Mouse (Mus musculus): ENCODE measurements at regions not wholly inside any gene's neighbourhood (a gene's known extent, or its start where the extent isn't known, plus 50 kb on each side); places are given as distances from the start of the nearest gene placed in this dataset.
"Not testable (repeated sequence)": the region's sequence is repeated elsewhere in the genome, so short reads cannot be mapped to it uniquely, and the experiment has no call there.

DNA sequence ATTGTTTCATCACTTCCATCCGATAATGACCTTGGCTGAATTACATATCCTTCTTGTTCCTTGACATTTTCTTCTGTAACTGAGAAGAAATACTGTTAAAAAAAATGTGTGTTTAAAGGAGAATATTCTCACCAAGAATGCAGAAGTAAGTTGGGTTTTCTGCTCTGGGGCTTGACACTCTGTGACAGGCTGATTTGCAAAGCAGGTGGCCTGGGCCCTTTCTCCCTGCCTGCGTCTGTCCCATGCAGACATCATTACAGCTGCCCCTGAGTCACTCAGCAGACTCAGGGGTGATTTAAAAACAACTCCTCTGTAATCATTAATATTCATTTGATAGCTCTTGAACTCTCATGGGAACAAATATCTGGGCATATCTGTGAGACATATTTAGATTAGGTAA, 229.4 kb upstream of the Synpr start:
- DNase-seq (ENCODE audit: low read depth, low spot score): no peak

DNA sequence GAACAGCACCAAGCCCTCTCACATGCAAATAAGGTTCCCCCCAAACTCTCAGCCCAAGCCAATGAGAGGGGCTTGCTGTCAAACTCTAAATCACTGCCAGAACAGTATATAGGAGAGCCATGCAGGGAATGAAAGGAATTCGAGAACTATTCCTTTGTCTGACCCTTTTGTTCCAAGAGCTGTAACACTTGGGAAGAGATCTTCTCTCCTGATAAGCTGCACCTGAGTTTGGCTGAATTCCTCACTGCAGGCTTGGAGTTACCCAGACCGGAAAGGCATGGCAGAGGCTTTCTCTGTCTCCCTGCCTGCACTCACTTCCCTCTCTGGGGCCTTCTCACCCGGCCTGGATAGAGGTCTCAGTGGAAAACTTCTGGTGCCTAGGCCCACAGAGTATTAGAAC, 219.7 kb upstream of the Cadps start:
- not testable (repeated sequence) for DNase-seq (ENCODE audit: low read depth, low spot score)

DNA sequence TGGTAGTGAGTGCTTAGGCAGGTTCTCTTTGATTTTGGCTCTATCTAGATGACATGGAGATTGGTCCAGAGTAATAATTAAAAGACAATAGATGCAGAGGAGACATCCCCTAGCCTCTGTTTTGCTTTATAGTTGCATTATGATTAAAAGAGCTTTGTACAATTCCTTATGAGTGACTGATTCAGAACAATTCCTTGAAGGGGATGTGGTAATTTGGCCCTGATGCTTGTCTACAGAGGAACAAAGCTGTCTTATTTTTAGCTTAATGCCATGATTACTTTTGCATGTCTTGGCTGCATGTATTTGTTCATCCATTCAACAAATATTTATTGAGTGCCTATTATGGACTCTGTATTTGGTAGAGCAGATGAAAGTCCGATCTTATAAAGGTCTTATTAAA, 218.9 kb upstream of the Cadps start:
- DNase-seq (ENCODE audit: low read depth, low spot score): no peak

DNA sequence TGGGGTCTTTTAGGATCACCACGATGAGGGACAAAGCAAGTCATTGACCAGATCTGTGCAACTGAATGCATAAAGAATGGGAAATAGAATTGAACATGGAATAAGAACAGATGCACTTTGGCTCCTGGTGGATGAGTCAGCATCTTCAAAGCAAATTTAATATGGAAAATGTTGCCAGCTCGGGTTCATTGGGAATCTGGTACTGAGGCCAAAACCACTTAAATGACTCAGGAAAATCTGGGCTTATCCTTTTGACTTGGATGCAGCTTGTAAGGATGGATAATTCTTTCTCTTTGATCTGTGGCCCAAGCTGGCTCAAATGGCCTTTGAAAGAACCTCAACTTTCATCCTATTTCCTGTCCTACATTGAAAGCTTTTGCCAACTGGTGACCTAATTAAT, 217.3 kb upstream of the Cadps start:
- no peak for DNase-seq (ENCODE audit: low read depth, low spot score)

DNA sequence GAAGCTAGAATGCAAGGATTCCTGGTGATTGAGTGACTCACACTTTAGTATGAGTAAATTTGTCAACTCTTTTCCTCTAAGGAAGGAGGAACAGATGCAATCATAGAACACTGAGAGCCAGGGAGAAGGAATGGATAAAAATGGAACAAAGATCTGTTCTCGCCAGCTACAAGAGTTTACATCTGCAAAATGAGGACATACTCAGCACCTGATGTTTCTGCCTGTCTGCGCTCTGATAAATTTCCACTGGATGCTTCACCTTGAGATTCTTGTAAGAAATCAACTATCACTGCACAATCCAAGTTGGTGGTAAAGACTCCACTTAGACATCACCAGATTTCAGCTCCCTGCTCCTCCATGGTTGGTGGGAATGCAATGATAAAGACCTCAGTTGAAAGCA, 214.5 kb upstream of the Cadps start:
- DNase-seq (ENCODE audit: low read depth, low spot score): no peak

DNA sequence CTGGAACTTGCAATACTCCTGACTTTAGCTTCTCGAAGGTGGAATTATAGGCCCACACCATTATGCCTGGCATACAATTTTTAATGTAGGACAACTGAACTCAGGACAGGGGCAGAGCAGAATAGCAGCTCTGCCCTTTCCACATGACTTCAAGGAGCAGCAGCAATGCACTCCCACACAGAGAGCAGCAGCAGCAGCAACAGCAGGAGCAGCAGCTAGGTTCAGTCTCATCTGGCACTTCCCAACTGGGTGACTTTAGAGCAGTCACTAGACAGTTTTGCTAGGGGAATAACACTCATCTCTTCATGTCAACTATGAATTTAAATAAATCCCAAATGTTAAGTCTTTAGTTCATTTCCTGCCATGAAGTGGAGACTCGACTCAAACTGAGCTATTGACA, 206.9 kb upstream of the Cadps start:
- DNase-seq (ENCODE audit: low read depth, low spot score): no peak

DNA sequence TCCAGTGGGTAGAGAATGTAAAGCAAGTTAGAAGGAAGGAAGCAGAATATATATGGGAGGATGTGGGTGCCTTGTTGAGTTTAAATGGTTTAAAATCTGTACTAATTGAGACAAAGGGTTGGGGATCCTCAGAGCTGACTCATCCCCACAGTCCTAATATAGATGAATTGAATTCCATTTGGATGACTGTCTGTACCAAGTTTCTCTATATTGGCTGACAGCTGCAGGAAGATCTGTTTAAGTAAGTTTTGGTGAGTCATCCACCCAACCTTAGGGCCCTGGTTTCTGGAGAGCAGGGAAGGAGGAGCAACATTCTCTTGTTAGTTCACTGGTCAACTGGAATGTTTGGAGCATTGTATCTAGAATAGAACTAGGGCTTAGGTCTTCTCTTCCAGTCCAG, 199.9 kb upstream of the Cadps start:
- DNase-seq (ENCODE audit: low read depth, low spot score): no peak

DNA sequence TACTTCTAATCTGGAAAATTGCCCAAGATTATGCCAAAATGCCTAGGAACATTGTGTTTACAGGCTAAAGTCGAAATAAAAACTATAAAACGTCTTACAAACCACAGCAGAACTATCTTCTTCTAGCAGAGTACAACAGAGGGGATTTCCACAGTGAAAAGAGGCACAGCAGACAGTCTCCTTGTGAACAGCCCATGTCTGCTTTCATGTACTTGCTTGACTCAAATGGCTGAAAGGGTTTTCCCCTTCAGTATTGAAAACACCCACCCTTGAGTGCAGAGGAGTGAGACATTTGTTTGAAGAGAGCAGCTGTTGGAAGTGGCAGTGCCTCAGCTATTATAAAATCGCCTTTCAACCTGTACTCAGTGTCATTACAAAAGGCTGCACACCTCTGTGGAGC, 188.2 kb upstream of the Cadps start:
- DNase-seq (ENCODE audit: low read depth, low spot score): peak; percentile 22

DNA sequence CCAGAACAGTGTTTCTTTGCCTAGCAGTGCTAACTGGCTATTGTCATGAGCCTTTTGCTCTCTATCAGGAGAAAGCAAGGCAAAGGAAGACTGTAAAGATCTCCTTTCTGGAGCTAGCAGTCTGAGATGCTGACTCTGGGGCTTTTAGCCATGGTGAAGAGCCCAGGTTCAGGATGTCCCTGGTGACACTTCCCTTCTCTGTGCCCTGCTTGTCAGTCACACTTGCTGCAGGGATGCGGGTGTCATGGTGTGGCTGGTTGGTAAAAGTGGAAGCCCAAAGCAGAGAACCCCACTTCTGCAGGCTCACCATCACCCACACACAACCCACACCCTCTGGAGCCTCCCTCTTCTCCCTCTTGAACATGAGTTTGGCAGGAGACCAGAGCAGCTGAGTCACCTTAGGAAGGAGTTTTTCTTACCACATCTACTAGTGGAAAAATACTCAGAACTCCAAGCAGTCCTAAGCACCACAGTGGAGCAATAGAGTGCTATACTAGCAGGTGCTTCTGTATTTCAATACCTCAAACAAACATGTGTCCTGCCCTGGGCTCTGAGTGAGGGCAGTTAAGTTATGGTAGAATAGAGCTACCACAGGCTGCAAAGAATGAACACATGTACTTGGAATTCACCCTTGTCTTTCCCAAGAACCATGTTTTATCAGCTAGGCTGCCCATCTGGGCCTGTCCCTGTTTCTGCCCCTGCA, 178.3 kb upstream of the Cadps start:
- DNase-seq (ENCODE audit: low read depth, low spot score): no peak

DNA sequence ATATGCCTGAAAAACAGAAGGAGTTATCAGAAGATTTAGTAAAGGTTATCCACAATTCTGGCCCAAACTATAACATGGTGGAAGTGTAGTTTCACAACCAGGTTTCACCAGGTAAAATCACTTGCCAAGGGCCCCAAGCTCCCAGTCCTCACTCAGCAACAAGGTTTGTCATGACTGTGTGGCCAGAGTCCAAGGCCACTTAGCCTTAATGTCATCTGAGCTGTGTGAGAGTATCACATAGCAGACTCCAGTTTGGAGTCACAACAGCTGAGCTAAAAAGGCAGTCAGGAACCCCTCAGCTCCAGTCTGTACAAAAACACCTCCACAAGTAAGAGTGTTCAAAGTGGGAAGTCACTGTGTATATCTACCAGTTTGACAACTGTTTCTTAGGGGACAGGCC, 156.5 kb upstream of the Cadps start:
- no peak for DNase-seq (ENCODE audit: low read depth, low spot score)

DNA sequence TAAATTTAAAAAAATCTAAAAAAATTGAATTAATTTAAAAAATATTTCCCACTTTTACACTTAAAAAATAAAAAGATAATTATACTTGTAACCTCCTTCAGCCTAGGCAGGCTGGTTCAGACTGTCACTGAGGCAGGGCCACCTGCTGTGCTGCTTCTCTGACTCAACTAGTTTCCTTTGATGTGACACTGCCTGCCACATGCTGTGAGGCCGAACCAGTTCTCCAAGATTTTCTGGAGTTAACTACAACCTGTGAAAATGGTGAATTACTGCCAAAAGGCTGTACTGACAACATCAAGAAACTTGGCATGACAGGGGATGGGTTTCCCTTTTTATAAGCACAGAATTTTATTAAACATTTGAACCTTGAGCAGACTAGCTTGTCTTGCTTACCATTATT, 143.6 kb upstream of the Cadps start:
- no peak for DNase-seq (ENCODE audit: low read depth, low spot score)

DNA sequence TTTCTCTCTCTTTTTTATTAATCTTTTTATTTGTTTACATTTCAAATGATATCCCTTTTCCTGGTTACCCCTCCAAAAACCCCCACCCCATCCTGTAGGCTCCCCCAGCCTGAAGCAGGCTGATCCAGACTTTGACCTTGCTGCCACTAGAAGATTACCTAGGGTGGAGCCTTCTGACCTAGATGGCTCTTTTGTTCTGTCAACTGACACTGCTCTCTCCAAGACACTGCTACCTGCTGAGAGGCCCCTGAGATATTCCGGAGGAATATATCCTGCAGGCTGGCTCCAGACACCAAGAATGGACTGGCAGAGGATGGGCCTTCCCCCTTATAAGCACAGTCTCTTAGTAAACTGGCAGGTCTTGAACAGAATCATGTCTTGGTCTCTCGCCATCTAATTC, 135.0 kb upstream of the Cadps start:
- not testable (repeated sequence) for DNase-seq (ENCODE audit: low read depth, low spot score)

DNA sequence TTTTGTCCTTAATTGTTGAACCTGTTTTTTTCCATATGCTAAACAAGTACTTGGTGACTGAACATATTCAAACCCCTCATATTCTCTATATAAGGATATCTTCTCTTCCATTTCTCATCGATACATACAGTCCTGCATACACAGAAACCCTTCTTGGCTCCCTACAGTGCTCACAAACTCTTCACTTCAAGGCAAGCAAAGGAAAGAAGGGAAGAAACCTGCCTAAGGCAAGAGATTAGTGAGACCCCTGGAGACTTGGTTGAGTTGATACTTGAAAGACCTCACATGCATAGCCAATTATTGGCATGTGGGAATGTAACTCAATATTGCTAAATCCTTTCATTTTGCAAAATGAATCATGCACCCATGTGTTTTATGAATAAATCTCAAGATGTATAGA, 128.0 kb upstream of the Cadps start:
- no peak for DNase-seq (ENCODE audit: low read depth, low spot score)

DNA sequence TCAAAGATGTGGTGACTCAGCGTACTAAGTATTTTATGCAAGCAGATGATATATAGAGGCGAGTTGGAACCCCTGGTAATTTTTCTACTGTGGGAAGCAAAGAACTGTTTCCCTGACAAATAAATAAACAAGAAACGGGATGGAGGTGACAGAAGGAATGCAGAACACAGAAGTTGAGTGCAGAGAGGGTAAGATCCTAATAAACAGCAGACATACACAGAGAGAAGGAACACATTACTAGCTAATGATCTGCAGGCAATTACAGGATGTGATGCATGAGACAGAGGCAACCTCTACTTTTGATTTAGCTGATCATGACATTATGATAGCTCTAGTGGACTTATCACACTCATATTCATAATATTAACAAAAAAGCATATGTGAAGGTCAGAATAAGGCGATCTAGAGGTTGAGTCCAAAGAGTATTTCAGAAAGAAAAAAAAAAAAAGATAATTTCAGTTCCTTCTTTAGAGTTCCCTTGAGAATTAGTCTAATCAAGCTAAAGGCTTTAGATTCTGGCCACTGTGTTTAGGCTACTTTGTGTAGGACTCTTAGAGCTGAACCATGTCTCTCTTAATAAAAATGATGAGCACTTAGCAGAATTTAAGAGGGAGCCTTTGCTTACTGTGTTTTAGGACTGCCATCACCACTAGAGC, 115.9 kb upstream of the Cadps start:
- no peak for DNase-seq (ENCODE audit: low read depth, low spot score)

DNA sequence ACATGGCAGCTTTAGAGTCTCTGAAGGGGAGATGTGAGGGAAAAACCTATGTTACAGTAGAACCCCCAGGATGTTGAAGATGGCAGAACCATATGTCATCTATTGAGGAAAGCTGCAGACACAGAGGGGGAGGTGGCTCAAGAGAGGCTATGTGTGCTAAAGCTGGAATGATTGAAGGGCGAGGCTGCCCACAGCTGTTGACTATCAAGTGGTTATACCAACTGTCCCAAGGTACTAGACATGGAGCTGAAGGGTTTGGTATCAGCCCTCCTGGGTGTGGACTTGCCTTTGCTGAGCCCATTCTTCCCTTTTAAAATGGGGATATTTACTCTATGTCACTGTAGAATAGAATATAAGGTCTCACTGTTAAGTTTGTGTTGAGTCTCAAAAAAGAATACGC, 113.5 kb upstream of the Cadps start:
- DNase-seq (ENCODE audit: low read depth, low spot score): no peak

DNA sequence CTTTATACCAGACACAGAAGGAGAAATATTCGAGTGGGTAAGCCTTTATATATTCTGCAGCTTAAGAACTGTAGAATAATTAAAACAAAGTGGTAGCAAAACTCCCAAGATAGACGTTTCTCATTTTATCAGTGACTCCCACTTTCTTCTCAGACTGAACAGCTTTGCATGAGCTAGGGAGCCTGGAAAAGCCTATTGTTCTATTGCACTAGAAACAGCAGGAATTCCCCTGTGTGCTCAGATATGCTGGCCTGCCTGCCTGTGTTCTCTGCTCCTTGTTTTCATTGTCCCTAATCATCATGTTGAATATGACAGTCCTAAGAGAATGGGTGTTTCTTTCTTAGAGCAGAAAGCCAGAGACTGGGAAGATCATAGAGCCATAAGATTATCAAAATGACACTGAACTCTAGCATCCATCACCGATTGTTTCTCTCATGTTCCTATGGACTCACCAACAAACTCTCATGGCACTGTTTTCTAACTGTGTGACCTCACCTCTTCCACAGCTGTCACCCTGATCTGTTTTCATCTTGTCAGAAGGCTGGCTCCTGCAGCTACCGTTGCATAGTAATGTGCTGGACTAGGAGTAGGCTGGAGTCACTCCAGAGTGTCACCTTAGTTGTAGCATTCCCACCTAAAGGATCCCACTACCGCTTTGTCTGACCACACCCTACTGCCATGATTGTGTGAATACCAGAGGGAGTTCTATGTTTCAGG, 108.9 kb upstream of the Cadps start:
- no peak for DNase-seq (ENCODE audit: low read depth, low spot score)

DNA sequence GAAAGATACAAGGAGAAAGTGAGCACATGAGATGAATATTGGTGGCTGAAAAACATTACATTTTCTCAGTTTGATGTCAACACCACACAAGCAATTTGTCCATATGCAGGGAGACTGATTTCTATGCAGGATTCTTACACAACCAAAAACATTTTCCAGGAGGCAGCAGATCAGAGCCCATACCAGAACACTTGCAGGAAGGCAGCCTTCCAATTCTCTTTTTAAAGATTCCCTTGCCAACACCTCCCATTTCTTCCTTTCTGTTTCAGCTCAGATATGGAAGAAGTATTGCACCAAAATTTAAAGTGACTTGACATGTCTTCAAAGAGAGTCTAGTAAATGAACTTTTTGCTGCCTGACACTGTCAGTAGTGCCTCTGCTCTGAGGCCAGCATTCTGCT, 100.7 kb upstream of the Cadps start:
- DNase-seq (ENCODE audit: low read depth, low spot score): no peak

DNA sequence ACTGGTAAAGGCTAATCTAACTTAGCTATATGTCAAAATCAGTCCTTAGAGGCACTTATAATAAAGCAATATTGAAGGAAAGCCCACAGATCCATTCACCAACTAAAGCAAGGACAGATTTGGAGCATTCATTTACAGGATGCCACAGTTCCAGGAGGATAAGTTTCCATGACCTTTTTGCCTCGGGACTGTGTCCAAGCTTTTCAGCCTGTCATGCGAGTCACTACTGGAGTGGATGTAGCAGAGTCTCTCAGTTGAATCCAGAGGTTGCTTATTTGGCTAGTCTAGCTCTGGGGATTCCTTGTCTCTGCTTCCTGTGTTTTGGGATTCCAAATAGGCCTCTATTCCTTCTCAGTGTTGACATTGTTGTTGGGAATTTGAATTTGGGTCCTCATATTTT, 92.6 kb upstream of the Cadps start:
- no peak for DNase-seq (ENCODE audit: low read depth, low spot score)

DNA sequence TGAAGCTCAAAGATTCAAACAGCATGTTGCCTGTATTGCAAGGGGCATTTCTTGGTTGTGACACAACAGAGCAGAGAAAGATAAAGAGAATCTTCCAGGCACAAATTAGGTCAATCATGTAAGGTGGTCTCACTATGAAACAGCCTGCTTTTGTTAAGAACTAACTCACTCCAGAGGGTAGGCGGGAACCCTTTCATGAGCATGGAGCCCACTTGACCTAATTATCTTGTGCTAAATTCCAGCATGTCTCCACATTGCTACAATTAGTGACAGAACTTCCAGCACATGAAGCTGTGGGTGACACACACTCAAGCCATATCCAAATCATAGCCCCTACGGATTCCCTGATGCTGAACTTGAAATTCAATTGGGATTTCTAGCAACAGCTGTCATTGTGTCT, 91.1 kb upstream of the Cadps start:
- DNase-seq (ENCODE audit: low read depth, low spot score): no peak

DNA sequence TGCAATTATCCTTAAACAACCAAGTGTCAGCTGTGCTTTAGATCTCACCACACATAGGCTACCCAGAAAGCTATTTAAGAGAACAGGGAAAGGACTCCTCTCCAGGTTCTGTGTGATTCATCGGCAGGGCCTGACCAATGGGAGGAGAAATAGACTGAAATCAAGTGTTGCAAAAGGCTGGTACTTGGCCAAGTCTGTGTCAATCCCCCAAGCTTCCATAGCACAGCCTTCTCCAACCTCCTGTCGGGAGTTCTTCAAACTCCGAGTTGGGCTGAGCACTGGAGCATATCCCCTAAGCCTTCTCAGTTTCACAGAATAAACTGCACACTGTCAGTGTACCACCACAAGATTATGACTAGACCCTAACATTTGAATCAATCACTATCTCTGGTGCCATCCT, 90.5 kb upstream of the Cadps start:
- no peak for DNase-seq (ENCODE audit: low read depth, low spot score)

DNA sequence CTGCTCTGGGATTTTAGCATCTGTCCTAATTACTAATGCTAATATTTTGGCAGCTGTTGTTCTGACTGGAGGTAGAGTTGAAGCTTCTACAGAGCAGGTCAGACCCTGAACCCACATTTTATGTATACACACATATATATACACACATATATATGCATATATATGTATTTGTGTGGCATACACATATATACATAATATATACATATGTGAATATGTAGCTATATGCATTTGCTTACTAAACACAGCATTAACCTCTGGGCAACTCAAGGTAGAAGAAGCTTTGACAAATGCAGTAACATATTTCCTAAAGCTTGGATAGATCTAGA, 54.4 kb upstream of the Cadps start:
- no peak for DNase-seq (ENCODE audit: low read depth, low spot score)

DNA sequence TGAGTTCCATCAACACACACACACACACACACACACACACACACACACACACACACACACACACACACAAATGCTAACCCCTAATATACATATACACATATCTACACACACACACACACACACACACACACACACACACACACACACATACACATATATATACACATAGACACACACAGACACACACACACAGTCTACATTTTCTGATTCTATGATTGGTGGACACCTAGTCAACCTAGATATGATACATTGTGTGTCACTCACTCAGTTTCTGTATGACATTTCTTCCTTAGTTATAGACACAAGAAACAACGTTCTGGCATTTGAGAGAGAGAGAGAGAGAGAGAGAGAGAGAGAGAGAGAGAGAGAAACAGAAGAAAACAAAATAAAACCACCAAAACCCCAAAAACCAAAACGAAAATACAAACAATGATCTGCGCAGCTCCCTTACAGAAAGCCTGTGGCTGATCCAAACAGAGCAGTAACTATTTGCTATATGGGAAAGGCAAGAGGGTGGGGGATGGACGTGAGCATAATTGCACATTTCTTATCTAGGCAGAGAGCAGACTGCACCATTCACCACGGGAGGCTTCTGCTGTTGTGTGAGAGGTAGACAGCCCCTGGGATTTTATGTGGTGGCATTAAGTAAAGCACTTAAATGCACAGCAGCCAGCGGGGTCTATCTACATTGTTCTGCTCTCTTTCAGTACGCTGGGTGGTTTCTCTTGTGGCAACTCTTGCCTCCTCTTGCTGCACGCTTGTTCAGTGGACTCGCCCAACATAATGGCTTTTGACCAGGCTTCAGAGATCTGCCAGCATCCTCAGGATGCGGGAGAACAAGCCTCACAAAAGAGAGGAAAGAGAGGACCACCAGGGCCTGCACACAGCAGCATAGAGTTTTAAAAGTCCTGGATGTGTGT, 53.8 kb upstream of the Cadps start:
- DNase-seq (ENCODE audit: low read depth, low spot score): no peak

All from CD4-positive, CD25-positive, alpha-beta regulatory T cell, adult 2 months (primary cell).